Mouse (Mus musculus): ENCODE results near the gene Kcnh4.

The Kcnh4 gene

DNA sequence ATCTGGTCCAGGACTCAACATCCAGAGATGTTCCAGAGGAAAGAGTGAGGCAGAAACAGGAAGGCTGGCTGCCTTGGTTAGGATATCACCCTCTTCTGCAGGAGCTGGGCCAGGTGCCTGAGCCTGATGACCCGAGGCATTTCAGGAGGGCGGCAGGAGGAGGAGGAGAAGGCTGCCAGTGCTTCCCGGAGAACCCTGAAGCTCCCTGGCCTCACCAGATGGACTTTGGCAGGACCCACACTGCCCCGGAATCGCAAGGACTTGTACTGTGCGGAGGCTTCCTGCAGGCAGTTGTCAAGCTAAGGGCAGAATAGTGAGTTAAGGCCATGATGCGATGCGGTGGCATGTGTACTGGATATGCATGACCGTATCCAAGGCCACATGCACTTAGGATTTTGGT, 7.0 kb upstream of the Kcnh4 start:
- no peak for DNase-seq (ENCODE audit: low read depth, low spot score)

DNA sequence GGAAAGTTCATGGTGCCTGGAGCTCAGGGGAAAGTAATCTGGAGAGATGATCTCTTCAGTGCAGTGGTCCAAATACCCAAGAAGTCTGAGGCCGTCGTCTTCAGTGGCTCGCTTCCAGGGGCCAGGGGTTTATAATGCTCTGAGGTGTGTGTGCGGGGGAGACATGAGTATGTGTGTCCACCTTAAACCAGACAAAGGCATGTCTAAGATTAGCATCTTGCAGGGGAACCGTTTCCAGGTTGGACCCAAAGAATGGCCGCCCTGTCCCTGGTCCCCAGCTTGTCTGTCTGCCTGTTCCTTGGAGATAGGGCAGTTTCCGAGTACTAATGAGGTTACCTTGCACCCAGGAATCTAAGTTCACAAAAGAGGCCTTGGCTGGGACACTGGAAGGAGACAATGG, 3.1 kb upstream of the Kcnh4 start, which contains the start of gene Hcrt:
Hcrt (minus strand) TSS at position 101 of the 400 bp plus-strand sequence.
- no peak for DNase-seq (ENCODE audit: low read depth, low spot score)

DNA sequence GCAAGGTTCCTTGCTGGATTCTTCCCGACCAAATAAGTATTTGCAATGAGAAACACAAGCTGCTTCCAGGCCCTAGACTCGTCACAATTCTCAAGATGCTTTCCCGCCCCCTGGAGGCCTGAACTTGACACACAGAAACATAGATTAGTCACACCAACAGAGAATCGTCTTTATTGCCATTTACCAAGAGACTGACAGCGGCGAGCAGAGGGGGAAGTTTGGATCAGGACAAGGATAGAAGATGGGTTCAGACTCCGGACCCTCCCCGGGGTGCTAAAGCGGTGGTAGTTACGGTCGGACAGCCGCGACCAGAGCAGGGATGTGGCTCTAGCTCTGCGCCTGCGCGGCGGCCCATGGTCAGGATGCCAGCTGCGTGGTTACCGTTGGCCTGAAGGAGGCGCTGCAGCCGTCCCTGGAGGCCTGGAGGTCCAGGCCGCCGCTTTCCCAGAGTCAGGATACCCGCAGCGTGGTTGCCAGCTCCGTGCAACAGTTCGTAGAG, 1.9 kb upstream of the Kcnh4 start:
- peak; percentile 95 for DNase-seq (ENCODE audit: low read depth, low spot score)

DNA sequence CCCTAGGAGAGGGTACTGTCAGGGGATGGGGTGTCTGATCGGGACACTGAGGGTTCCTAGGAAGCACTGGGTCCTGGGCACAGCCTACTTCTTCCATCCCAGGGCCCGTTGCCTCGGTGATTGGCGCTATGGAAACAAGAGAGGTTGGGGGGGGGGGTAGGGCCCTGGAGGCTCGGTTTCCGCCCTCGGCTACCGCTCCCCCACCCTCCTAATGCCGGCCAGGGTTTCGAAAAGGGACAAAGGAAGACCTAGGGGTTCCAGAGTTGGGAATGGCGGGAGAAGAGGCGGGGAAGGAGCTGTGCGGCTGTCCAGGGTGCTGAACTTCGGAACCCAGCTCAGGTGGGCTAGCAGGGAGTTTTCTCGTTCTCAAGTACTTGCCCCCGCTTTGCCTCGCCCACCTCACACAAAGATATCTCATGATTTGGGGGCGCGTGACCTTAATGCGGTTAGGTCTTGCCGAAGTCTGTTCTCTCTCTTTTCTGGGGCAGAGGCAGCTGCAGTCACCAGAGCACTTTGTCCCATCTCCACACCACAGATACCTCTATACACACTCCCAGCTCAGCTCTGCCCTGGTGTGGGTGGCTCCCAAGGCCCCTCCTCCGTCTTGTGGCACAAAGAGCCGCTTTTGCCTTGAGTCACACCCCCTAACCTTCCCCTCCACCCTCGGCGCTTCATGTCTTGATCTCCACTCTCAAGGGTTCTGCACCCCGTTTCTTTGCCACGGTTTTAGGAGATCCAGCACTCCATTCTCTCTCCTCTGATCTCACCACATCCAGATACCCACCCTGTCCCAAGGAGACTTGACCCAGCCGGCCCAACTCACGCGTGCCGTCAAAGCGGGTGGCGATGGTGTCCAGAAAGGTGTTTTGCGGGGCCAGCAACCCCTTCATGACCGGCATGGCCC, 783 bp downstream of the Kcnh4 start:
- peak; percentile 78 for DNase-seq (ENCODE audit: low read depth, low spot score)

DNA sequence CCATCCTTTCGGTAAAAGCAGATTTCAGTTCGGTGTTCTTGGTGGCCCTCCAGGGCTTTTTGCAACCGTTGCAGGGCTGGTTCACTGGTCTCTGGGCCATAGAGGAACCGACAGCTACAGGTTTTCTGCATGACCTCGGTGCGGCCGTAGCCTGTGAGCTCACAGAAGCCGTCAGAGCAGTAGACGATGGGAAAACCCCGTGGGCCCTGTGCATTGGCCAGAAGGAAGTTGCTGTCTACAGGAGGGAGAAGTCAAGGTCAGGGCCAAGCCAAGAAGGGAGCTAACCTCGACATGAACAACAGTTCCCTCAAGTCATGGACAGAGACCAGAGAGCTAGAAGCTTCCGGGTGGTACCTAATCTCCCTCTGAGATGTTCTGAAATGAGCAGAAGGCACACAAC, 2.2 kb downstream of the Kcnh4 start:
- no peak for DNase-seq (ENCODE audit: low read depth, low spot score)

DNA sequence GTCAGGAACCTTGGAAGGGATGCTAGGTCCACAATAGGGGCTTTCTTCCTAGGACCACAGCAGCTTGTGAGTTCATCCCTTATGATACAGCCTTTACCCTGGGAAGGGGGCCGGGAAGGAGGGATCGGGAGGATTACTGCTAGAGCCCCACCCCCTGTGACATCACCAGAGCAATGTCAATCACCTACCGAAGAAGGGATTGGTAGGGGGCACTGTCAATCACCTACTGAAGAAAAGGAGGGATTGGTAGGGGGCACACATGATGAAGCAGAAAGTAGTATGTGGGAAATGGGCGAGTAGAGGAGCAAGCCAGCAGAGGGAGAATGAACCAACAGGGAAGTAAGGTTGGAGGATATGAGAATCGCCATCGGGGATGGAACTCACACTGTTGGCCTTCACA, 3.3 kb downstream of the Kcnh4 start:
- no peak for DNase-seq (ENCODE audit: low read depth, low spot score)

DNA sequence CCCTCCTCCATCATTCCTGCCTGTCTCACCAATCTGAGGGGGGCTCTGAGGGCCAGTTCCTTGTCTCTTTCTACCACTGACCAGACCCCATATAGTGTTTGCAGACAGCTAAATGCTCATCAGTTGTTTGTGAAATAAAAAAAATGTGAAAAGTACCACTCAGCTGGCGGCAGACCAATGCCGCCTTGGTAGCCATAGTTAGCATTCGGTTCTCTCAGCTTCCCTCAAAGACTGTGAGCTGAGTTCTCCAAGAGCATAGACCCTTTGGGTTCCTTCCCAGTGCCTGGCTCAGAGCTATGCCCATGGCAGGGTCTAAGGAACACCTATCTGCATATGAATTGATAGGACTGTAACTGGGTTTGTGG, 5.1 kb downstream of the Kcnh4 start:
- DNase-seq (ENCODE audit: low read depth, low spot score) = no peak

DNA sequence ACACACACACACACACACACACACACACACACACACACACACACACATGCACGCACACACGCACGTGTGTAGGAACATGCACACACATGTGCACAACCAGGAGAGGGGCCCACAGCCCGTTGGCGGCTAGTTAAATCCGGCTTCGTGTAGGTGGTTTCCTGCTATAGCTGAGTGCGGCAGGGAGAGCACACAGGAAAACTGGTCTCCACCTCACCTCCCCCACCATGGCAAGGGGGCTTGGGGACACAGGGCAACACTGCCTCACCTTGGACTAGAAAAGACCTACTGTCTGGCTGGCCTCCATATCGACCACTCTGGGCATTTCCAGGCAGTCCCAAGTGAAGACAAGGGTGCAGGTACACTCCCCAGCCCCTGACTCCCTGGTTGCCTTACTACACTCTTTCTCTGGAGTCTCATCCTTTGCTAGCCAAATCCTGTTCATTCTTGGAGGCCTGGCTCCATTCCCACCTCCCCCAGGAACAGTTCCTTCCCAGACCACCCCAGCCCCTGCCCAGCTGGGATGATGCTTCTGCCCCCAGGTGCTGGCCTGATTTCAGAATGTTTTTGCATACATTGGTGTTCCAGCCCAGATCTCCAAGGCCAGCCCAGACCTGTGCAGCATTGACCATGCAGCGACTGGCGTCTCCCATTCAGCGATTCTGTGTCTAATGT, 5.6 kb downstream of the Kcnh4 start:
- DNase-seq (ENCODE audit: low read depth, low spot score) = no peak

DNA sequence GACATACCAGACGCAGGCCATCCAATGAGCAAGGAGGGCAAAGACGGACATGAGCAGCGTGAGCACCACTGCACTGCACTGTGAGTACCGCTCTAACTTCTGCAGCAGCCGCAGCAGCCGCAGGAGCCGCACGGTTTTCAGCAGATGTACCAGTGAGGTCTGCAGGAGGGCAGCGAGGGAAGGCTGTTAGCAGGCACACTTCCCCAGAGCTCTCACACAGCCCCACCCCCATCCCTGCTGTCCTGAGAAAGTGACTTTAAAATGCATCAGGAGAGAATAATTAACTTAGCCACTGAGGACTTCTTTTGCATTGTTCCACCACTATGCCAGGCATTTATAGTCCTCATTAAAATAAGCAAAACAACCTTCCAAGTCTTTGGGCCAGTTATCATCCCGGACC, 7.4 kb downstream of the Kcnh4 start:
- DNase-seq (ENCODE audit: low read depth, low spot score) = no peak

DNA sequence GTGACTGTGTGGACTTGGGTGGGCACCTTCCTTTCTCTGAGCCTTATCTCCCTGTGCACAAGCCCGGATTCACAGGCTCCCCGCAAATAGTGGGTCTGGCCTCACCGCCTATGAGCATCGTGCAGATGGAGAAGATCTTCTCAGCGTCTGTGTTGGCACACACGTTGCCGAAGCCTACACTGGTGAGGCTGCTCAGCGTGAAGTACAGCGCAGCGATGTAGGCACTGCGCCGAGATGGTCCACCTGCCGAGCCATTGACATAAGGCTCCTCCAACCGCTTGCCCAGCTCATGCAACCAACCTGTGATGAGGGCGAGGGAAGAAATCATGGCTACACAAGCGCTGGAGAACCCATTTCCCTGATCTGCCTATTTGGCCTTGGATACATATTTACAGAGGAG, 9.6 kb downstream of the Kcnh4 start:
- no peak for DNase-seq (ENCODE audit: low read depth, low spot score)

DNA sequence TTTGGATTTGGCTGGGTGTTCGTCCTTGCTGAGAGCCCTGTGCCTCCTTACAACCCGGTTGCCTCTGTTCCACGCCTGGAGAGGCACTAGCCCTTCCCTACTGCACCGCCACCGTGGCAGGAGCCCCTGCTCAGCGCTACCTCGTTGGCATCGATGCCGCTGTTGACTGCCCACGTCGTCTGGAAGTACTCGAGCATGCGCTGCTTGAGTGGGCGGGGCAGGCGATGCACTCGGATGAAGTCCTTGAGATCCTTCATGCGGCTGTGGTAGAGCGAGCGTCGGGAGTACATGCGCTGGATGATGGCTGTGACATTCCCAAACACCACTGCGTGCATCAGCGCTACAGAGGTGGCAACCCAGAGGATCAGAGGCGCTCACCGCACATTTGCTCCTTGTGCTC, 10.3 kb downstream of the Kcnh4 start:
- DNase-seq (ENCODE audit: low read depth, low spot score) = peak; percentile 67

DNA sequence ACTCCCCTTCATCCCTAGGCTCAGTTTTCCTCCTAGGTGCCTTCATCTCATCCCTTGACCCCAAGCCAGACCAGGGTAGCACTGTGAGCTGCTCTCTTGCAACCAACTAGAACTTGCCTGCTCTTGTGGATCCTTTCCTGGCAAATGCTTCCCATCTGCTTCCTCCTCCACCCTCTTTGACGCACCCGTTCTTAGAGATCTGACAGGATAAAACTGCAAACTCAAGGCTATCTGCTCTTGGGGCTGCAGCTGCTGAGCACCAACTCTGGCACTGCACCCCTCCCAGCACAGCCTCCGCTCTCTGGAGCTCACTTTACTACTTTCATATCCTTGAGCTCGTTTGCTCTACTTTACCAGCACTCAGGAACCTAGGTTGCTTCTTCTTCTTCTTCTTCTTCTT, 11.1 kb downstream of the Kcnh4 start:
- DNase-seq (ENCODE audit: low read depth, low spot score) = no peak

DNA sequence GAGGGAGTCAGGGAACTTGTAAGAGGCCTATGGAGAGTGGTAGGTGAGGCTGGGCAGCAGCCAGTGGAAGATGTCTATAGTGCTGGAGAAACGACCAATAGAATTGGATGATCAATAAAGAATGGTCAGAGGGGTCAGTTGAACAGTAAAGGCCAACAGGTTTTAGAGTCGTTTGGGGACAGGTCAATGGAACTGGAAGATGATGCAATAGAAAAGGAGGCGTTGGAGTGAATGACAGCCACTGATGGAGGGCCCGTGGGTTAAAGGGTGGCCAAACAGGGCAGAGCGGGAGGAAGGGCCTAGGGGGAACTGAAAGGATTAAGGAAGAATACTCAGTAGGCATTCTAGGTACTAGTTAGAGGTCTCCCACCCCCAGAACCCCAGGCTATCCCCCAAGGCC, 12.6 kb downstream of the Kcnh4 start:
- no peak for DNase-seq (ENCODE audit: low read depth, low spot score)

DNA sequence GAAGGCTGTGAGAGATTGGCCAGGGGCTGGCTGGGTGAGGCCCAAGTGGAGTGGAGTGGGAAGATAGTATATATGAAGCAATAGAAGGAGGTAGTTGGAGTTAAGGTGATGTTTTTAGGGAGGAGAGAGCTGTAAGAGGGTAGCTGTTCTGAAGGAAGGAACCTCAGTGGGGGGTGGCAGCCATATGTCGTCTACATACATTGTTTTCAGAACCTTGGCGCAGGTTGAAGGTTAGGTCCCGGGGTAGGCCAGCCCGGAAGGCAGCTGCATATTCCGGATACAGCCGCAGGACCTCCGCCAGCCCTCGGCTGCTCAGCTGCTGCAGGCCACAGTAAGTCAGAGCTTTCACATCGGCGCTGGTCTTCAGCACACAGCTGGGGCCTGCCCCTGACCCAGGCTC, 13.2 kb downstream of the Kcnh4 start:
- peak; percentile 52 for DNase-seq (ENCODE audit: low read depth, low spot score)

DNA sequence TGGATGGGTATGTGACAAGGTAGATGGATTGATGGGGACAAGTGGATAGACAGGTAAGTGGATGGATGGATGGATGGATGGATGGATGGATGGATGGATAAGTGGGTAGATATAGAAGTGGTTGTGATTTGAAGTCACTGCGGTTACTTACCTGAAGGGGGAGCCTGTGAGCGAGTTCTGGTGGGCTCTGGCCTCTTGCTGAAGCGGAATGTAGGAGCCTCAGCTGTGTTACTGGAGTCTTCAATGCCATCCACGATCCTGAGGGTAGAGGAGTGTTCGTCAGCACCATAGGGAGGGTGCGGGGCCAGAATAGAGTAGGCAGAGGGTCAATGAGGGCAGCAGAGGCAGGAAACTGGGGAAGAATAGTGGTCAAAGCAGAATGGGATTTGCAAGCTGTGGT, 14.7 kb downstream of the Kcnh4 start:
- peak; percentile 85 for DNase-seq (ENCODE audit: low read depth, low spot score)

DNA sequence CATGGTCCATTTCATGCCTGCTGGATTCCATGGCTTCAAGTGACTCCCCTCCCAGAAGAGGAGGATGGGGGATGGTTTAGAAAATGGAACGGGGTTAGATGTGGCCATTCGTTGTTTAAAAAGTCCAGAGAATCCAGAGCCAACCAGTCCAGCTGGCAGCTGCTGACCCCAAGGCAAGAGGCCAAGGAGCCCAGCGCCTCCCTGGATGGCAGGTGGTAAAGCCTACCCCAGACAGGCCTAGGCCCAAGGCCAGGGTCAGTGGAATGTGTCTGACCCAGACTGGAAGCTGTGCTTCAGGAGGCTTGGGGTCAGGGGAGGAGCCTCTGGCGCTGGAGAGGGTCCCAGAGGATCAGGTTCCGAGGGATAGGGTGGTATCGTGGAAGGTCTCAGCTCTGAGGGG, 18.4 kb downstream of the Kcnh4 start:
- DNase-seq (ENCODE audit: low read depth, low spot score) = no peak

DNA sequence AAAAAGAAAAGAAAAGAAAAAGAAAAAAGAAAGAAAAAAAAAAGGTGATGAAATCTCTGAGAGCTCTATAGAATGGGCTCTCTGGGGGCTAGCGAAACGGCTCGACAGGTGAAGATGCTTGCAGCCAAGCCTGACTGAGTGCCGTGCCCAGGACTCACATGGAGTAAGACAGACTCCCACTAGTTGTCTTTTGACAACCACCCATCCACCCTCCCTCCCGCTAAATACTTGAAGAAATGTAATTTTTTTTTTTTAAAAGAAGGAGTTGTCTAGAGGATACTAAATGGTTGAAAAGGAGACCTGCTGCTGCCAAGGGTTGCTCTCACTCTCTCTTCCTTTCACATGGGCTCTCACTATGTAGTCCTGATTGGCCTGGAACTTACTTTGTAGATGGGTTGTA, 21.0 kb downstream of the Kcnh4 start:
- DNase-seq (ENCODE audit: low read depth, low spot score) = no peak

DNA sequence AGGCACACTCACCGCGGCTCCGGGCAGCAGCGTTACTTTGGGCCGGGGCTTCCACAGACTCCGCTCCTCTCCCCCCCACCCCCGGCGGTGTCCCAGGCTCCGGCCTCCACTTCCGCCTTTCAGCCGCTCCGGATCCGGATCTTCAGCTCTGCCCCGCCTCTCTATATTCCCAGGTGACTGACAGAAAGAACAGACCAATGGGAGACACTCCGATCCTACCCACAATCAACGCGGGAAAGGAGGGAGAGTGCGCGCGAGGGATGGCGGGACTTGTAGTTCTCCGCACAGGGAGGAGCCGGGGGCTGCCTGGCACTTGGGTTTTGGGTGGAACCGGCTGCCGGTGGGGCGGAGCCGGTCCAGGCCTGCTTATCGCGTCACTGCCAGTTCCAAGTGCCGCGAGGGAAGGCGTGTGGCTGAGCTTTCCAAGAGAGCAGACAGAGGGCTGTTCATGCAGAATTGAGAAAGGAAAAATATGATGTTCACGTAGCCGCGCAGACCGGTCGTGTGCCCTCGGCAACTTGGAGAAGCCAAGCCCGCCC, 21.6 kb downstream of the Kcnh4 start, which contains the start of gene Rab5c:
Rab5c (minus strand) TSS at position 150 of the 539 bp plus-strand sequence.
- peak; percentile 100 for DNase-seq (ENCODE audit: low read depth, low spot score)

DNA sequence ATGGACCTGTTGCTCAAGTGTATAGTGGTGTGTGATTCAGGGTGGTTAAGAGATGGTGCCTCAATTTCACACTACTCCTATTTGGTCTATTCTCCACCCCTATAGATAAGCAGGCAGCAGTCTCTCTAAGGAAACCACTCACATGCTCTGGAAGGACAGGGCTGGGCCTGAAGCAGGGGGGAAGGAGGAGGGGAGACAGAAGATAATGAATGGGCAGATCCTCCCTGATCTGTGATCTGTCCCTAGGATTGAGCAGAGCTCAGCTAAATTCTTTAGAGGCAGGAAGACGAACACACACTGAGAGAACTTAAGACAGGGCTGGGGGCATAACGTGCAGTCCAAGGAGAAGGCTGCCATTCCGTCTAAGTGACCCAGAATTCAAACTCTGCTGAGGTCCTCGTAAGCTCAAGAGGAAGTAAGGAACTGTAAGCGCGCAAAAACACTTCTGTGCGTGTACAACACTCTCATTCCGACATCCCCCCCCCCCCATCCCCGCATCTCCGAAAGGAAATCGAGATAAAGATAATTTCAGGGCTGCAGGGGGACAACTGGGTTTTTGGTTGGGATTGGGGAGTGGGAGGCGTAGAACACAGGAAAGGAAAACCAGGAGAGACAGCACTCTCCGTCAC, 22.5 kb downstream of the Kcnh4 start:
- DNase-seq (ENCODE audit: low read depth, low spot score) = no peak

DNA sequence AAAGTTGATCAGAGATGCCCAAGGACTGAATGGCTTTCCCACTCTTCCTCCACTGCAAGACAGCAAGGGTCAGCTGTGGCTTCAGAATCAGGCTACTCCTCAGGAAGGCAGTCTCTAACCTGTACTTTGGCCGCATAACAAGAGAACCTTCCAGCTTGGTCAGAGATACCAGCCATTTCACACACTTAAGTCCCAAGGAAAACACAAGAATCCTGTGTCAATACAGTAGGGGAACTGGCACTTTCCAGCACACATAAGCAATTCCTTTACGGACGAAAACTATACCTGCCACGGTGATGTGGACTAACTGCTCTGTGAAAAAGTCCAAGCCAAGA, 23.0 kb downstream of the Kcnh4 start:
- no peak for DNase-seq (ENCODE audit: low read depth, low spot score)

DNA sequence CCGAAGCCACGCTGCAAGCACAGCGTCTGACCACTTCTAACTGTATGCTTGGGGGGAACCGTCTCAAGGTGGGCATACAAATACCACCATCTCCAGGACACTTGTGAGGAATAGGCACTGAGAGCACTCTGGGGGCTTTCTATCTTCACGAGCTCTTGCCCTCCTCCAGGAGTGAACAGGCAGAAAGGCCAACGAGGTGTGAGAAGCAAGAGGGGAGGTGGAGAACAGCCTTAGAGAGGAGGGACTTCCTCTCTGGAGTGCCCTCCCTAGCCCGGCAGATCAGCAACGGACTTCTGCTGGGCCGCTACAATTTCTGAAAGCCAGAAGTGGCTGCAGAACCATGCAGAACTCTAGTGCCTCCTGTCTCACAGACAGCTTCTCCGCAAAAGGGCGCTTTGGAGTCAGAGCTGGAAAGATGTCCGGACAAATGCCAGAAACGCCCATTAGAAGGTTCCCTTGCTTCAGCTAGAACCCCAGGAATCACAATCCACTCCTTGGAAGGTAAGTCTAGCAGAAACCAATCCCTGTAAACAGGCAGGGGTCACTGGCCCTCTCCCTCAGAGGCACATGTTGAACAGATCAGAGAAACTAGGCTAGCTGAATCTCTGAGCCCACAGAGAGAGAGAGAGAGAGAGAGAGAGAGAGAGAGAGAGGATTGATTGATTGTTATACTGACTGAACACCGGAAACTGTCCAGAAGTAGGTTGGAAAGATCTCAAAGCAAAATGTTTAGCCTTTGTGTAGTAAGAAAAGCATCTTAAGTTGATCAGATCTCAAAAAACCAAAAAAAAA, 23.6 kb downstream of the Kcnh4 start:
- no peak for DNase-seq (ENCODE audit: low read depth, low spot score)

Measured in ZHBTc4 (cell line).